Mouse (Mus musculus) erythroblast, embryonic 14.5 days (primary cell): ENCODE measurements around the gene Ddi2.

ENCODE experiments used
- GATA1 ChIP-seq: IDR thresholded peaks from 2 replicates; pipeline ENCODE4 v1.6.1; 2012; ENCODE audit warnings: low read length, inconsistent platforms, mixed read lengths
- TAL1 ChIP-seq: IDR thresholded peaks from 3 replicates; pipeline ENCODE4 v1.6.1; 2012; ENCODE audit warnings: low read length, inconsistent platforms, mixed read lengths

- TF ChIP-seq GATA1: no peak
- no peak for TF ChIP-seq TAL1
Measured at GRCm38 (mm10) chr4:141717633-141718032, 5.6 kb downstream of the Ddi2 start.
